Mouse (Mus musculus) thymus, adult 2 months (tissue): Measurements from ENCODE around the gene Wwc2.

Experiments
- CTCF ChIP-seq: fragments of 200-500 bp; IDR thresholded peaks from 2 replicates; pipeline ENCODE4 v1.5.1; 2012; ENCODE audit warnings: mild to moderate bottlenecking, control low read depth, low read length, moderate library complexity, borderline replicate concordance; ENCODE audit not compliant: control insufficient read depth, poor library complexity, insufficient read depth; ENCODE audit errors: extremely low read depth
- POLR2A ChIP-seq: fragments of 200-500 bp; IDR thresholded peaks from 2 replicates; pipeline ENCODE4 v1.6.1; 2012; ENCODE audit warnings: mild to moderate bottlenecking, low read length, control low read depth, moderate library complexity; ENCODE audit not compliant: control insufficient read depth, poor library complexity, insufficient read depth; ENCODE audit errors: extremely low read depth

DNA sequence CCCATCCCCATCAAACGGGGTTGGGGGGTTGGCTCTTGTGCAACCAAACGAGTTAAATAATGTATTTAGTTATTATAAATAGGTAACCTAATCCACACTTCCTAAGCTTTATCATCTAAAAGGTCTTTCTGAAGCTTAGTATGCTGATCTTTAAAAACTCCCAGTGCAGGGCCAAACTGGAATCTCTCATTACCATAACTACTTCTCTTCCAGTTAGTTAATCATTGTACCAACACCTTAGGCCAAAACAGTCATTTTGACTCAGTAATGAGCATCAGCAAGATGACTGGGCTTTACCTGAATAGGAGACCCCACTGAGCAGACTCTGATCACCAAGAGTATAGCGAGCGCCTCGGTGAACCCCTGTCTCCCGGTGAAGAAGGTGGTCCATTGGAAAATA is 4.7 kb upstream of the Wwc2 start:
- TF ChIP-seq POLR2A (no peak), CTCF (no peak)
